Mouse (Mus musculus): ENCODE results near the gene Sec16b. TPM values are rescaled to one million over a fixed set of nuclear protein-coding genes. Genes with fewer than 3 reads are reported as not detected.

The Sec16b gene
- polyA plus RNA-seq, 1 experiment from 2014 or later, result 1.3 TPM

DNA sequence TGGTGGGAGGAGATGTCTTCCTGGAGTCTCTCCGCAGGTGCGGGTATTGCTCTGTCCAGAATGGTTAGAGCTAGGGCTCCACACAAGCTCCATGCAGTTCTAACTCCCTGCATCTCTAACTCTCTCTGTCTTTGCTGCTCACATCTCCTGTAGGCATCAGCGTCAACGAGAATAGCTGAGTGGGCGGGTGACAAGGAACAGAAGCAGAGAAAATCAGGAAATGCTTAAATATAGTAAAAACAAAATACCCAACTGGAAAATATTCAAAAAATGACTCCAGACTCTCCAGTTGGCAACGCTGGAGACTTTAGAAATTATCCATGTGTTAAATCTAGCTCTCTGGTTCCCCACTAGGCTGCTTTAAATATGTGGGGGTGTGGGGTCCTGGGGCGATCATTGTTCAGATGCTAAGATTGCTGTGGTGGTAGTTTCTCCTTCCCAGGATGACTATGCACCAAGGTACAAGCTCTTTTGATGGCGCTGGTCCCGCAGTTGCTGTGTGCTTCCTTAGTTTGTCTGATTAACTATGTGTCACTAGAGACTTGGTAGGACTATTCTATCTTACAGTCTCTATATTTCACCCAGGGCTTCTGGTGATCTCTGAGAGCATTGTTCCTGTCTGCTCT is 35.7 kb upstream of the Sec16b start:
- Histone ChIP-seq H3K9ac (ENCODE audit: low read length) (no peak overlapping the region), H3K9me3 (ENCODE audit: control insufficient read depth, low read length) (no peaks in the 10 kb centered on the region), H3K27me3 (ENCODE audit: control insufficient read depth, insufficient read depth, low read length) (no peaks in the 10 kb centered on the region), H3K27ac (replicated peaks; ENCODE audit: low read depth, low read length) (no peak overlapping the region), H3K4me1 (ENCODE audit: control insufficient read depth, insufficient read depth, low read length) (no peaks in the 10 kb centered on the region), H3K36me3 (ENCODE audit: control insufficient read depth, insufficient read depth, low read length) (no peaks in the 10 kb centered on the region), H3K4me2 (ENCODE audit: low read depth, severe bottlenecking) (no peak overlapping the region), H3K4me3 (ENCODE audit: low read depth, low read length) (no peak overlapping the region)
- DNase-seq (ENCODE audit: low spot score) (no peak), ATAC-seq (ENCODE audit: insufficient number of reproducible peaks, low FRiP score, low TSS enrichment, low read depth) (no peak)
- 96% methylated on average over 9 of the region's 9 CpGs for WGBS

DNA sequence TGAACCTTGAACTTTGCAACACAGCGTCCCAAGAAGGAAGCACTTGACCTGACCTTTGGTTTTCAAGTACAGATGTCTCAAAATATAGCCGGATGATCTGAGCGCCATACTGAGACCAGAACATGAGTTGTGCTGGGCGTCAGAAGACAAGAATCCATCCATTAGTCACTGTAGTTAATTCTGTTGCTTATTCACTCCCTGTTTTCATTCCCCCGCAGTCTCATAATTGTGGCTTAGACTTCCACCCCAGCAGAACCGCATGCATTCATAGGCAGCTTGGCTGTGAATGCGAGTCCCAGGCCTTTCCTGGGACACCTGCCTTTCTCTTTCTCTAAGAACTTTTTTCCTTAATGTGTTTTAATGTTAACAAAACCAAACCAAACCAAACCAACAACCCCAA is 33.8 kb upstream of the Sec16b start:
- DNase-seq (ENCODE audit: low spot score) (no peak), ATAC-seq (ENCODE audit: insufficient number of reproducible peaks, low FRiP score, low TSS enrichment, low read depth) (no peak)
- Histone ChIP-seq H3K27ac (replicated peaks; ENCODE audit: low read depth, low read length) (no peak overlapping the region), H3K27me3 (ENCODE audit: control insufficient read depth, insufficient read depth, low read length) (no peaks in the 10 kb centered on the region), H3K4me1 (ENCODE audit: control insufficient read depth, insufficient read depth, low read length) (no peaks in the 10 kb centered on the region), H3K9me3 (ENCODE audit: control insufficient read depth, low read length) (no peaks in the 10 kb centered on the region), H3K4me3 (ENCODE audit: low read depth, low read length) (no peak overlapping the region), H3K4me2 (ENCODE audit: low read depth, severe bottlenecking) (no peak overlapping the region), H3K9ac (ENCODE audit: low read length) (no peak overlapping the region), H3K36me3 (ENCODE audit: control insufficient read depth, insufficient read depth, low read length) (no peaks in the 10 kb centered on the region)
- 89% methylated on average over 7 of the region's 7 CpGs for WGBS

DNA sequence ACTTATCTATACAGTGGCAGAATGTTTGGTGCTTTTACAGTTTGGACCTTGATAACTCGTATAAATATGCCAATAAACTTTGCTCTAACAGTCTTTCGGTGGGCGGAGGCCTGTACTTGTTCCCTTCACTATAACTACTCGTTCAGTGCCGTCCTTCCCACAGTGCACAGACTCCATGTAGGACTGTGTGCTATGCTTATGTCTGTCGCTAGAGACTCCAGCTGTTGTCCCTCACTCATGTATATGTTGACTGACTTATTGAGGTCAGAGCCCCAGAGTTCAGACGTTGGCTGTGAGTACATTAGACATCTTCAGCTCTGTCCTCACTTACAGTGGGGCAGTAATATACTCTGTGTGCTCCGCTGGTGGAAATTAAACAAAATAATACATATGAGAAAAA is 31.7 kb upstream of the Sec16b start:
- Histone ChIP-seq H3K4me1 (ENCODE audit: control insufficient read depth, insufficient read depth, low read length) (no peaks in the 10 kb centered on the region), H3K4me2 (ENCODE audit: low read depth, severe bottlenecking) (no peak overlapping the region), H3K36me3 (ENCODE audit: control insufficient read depth, insufficient read depth, low read length) (no peaks in the 10 kb centered on the region), H3K9me3 (ENCODE audit: control insufficient read depth, low read length) (no peaks in the 10 kb centered on the region), H3K27ac (replicated peaks; ENCODE audit: low read depth, low read length) (no peak overlapping the region), H3K27me3 (ENCODE audit: control insufficient read depth, insufficient read depth, low read length) (no peaks in the 10 kb centered on the region), H3K4me3 (ENCODE audit: low read depth, low read length) (no peak overlapping the region), H3K9ac (ENCODE audit: low read length) (no peak overlapping the region)
- 89% methylated on average over 8 of the region's 8 CpGs for WGBS
- DNase-seq (ENCODE audit: low spot score) (no peak), ATAC-seq (ENCODE audit: insufficient number of reproducible peaks, low FRiP score, low TSS enrichment, low read depth) (no peak)

DNA sequence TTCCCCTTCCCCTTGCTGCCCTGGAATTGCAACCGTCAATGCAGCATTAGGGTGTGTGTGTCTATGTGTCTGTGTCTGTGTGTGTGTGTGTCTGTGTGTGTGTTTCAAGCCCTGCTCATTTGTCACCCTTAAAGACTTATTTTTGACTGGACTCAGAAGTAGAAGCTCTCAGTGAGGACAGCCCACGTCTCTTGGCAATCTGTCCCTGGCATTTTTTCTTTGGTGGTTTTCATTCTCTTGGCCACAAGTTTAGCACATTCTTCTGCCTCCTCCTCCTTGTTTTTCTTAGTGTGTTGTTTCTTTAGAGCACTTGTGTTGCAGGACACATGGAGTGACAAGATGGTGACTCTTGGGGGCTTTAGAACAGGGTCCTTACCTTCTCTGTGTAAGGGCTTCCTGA is 30.3 kb upstream of the Sec16b start:
- Histone ChIP-seq H3K9me3 (ENCODE audit: control insufficient read depth, low read length) (no peaks in the 10 kb centered on the region), H3K4me1 (ENCODE audit: control insufficient read depth, insufficient read depth, low read length) (no peaks in the 10 kb centered on the region), H3K27me3 (ENCODE audit: control insufficient read depth, insufficient read depth, low read length) (no peaks in the 10 kb centered on the region), H3K9ac (ENCODE audit: low read length) (no peak overlapping the region), H3K36me3 (ENCODE audit: control insufficient read depth, insufficient read depth, low read length) (no peaks in the 10 kb centered on the region), H3K4me3 (ENCODE audit: low read depth, low read length) (no peak overlapping the region), H3K4me2 (ENCODE audit: low read depth, severe bottlenecking) (no peak overlapping the region), H3K27ac (replicated peaks; ENCODE audit: low read depth, low read length) (no peak overlapping the region)
- ATAC-seq (ENCODE audit: insufficient number of reproducible peaks, low FRiP score, low TSS enrichment, low read depth) (no peak), DNase-seq (ENCODE audit: low spot score) (no peak)
- 89% methylated on average over 2 of the region's 2 CpGs for WGBS

DNA sequence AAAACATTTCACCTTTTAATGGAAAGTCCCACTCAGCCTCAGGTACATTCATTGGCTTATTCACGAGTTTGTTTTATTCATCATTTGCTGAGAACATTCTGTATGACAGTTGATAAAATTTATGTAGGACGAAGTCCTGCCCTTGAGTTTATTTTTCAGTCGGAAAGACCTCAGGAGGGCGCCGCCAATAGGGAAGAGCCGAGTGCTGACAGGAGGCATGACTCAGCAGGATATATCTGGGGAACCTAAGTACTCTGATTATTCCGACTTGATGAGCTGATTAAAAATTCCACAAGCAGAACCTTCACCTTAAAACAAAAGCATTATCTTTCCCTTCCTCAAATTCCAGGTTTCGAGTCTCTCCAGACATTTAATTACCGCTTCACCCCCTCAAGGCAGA is 26.4 kb upstream of the Sec16b start:
- no peaks in the 10 kb centered on the region for H3K4me1 ChIP-seq (ENCODE audit: control insufficient read depth, insufficient read depth, low read length)
- DNase-seq (ENCODE audit: low spot score) (no peak), ATAC-seq (ENCODE audit: insufficient number of reproducible peaks, low FRiP score, low TSS enrichment, low read depth) (no peak)
- no peak overlapping the region for H3K9ac ChIP-seq (ENCODE audit: low read length)
- WGBS, result 35% methylated on average over 9 of the region's 9 CpGs
- H3K4me2 ChIP-seq (ENCODE audit: low read depth, severe bottlenecking), result no peak overlapping the region
- no peak overlapping the region for H3K4me3 ChIP-seq (ENCODE audit: low read depth, low read length)
- no peaks in the 10 kb centered on the region for H3K36me3 ChIP-seq (ENCODE audit: control insufficient read depth, insufficient read depth, low read length)
- H3K27ac ChIP-seq (replicated peaks; ENCODE audit: low read depth, low read length), result no peak overlapping the region
- no peaks in the 10 kb centered on the region for H3K9me3 ChIP-seq (ENCODE audit: control insufficient read depth, low read length)
- no peaks in the 10 kb centered on the region for H3K27me3 ChIP-seq (ENCODE audit: control insufficient read depth, insufficient read depth, low read length)

GRCm38 (mm10) chr1:157480901-157481300 is 25.6 kb upstream of the Sec16b start:
- DNase-seq (ENCODE audit: low spot score) (no peak), ATAC-seq (ENCODE audit: insufficient number of reproducible peaks, low FRiP score, low TSS enrichment, low read depth) (no peak)
- Histone ChIP-seq H3K4me1 (ENCODE audit: control insufficient read depth, insufficient read depth, low read length) (no peaks in the 10 kb centered on the region), H3K9me3 (ENCODE audit: control insufficient read depth, low read length) (no peaks in the 10 kb centered on the region), H3K27me3 (ENCODE audit: control insufficient read depth, insufficient read depth, low read length) (no peaks in the 10 kb centered on the region), H3K36me3 (ENCODE audit: control insufficient read depth, insufficient read depth, low read length) (no peaks in the 10 kb centered on the region), H3K4me2 (ENCODE audit: low read depth, severe bottlenecking) (no peak overlapping the region), H3K27ac (replicated peaks; ENCODE audit: low read depth, low read length) (no peak overlapping the region), H3K4me3 (ENCODE audit: low read depth, low read length) (no peak overlapping the region), H3K9ac (ENCODE audit: low read length) (no peak overlapping the region)
- 74% methylated on average over 3 of the region's 3 CpGs for WGBS

DNA sequence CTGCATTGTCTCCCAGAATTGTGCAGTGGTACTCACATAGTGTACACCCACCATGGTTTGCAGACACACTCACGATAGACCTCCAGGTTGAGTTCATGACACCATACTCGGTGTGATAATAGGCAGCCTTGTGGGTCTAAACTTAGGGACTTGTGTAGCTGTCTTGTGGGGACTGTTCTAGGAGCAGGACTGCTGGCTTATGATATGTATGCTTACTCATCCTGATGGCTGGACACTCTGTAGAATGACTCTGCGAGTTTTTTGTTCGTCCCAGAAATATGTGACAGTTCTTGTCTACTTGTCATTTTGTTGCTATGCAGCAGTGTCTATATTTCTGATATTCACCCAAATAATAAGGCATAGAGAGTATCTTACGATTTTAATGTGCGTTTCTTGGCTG is 24.9 kb upstream of the Sec16b start:
- no peak overlapping the region for H3K9ac ChIP-seq (ENCODE audit: low read length)

DNA sequence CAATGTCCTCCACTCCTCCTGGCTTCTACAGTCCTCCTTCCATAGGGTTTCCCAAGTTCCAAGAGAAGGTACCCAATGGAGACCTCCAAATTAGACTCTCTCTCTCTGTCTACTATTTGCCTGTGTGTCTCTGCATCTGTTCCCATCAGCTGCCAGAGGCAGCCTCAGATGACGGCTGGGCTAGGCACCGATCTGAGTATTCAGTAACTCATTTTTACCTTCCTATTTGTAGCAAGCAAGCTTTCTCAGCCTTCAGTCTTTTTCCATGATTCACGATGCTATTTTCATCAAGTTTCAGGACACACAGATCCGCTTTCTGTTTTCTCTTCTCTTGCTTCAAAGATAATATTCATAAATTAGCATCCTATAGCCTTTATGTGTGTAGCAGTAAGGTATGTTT is 22.4 kb upstream of the Sec16b start:
- H3K9me3 ChIP-seq (ENCODE audit: control insufficient read depth, low read length), result no peaks in the 10 kb centered on the region
- no peak for DNase-seq (ENCODE audit: low spot score)
- H3K27me3 ChIP-seq (ENCODE audit: control insufficient read depth, insufficient read depth, low read length), result no peaks in the 10 kb centered on the region
- no peak overlapping the region for H3K4me3 ChIP-seq (ENCODE audit: low read depth, low read length)
- H3K27ac ChIP-seq (replicated peaks; ENCODE audit: low read depth, low read length), result no peak overlapping the region
- no peaks in the 10 kb centered on the region for H3K36me3 ChIP-seq (ENCODE audit: control insufficient read depth, insufficient read depth, low read length)
- no peak for ATAC-seq (ENCODE audit: insufficient number of reproducible peaks, low FRiP score, low TSS enrichment, low read depth)
- H3K4me1 ChIP-seq (ENCODE audit: control insufficient read depth, insufficient read depth, low read length), result no peaks in the 10 kb centered on the region
- H3K4me2 ChIP-seq (ENCODE audit: low read depth, severe bottlenecking), result no peak overlapping the region
- 91% methylated on average over 4 of the region's 4 CpGs for WGBS
- no peak overlapping the region for H3K9ac ChIP-seq (ENCODE audit: low read length)

More for the DNA sequence above, 24.9 kb upstream of the Sec16b start:
- H3K9me3 ChIP-seq (ENCODE audit: control insufficient read depth, low read length), result no peaks in the 10 kb centered on the region
- no peak overlapping the region for H3K4me3 ChIP-seq (ENCODE audit: low read depth, low read length)
- DNase-seq (ENCODE audit: low spot score) (no peak), ATAC-seq (ENCODE audit: insufficient number of reproducible peaks, low FRiP score, low TSS enrichment, low read depth) (no peak)
- H3K36me3 ChIP-seq (ENCODE audit: control insufficient read depth, insufficient read depth, low read length), result no peaks in the 10 kb centered on the region
- H3K27me3 ChIP-seq (ENCODE audit: control insufficient read depth, insufficient read depth, low read length), result no peaks in the 10 kb centered on the region
- no peaks in the 10 kb centered on the region for H3K4me1 ChIP-seq (ENCODE audit: control insufficient read depth, insufficient read depth, low read length)
- no peak overlapping the region for H3K4me2 ChIP-seq (ENCODE audit: low read depth, severe bottlenecking)
- 89% methylated on average over 6 of the region's 6 CpGs for WGBS
- H3K27ac ChIP-seq (replicated peaks; ENCODE audit: low read depth, low read length), result no peak overlapping the region

- no peaks in the 10 kb centered on the region for H3K4me1 ChIP-seq (ENCODE audit: control insufficient read depth, insufficient read depth, low read length)
- no peak overlapping the region for H3K27ac ChIP-seq (replicated peaks; ENCODE audit: low read depth, low read length)
- H3K9ac ChIP-seq (ENCODE audit: low read length), result no peak overlapping the region
- no peak overlapping the region for H3K4me2 ChIP-seq (ENCODE audit: low read depth, severe bottlenecking)
- DNase-seq (ENCODE audit: low spot score) (no peak), ATAC-seq (ENCODE audit: insufficient number of reproducible peaks, low FRiP score, low TSS enrichment, low read depth) (no peak)
- H3K27me3 ChIP-seq (ENCODE audit: control insufficient read depth, insufficient read depth, low read length), result no peaks in the 10 kb centered on the region
- H3K36me3 ChIP-seq (ENCODE audit: control insufficient read depth, insufficient read depth, low read length), result no peaks in the 10 kb centered on the region
- no peaks in the 10 kb centered on the region for H3K9me3 ChIP-seq (ENCODE audit: control insufficient read depth, low read length)
- H3K4me3 ChIP-seq (ENCODE audit: low read depth, low read length), result no peak overlapping the region
- 73% methylated on average over 1 of the region's 1 CpGs for WGBS
Measured at GRCm38 (mm10) chr1:157500657-157501056, 5.9 kb upstream of the Sec16b start.

All from limb, embryonic 11.5 days (tissue).